Mouse (Mus musculus): Measurements from ENCODE around the gene Npl.
"Not testable (repeated sequence)": the region's sequence is repeated elsewhere in the genome, so short reads cannot be mapped to it uniquely, and the experiment has no call there.

Npl gene

GRCm38 (mm10) chr1:153489132-153489531 is 60.7 kb downstream of the Npl start:
- in situ Hi-C loops (cut with MboI): no loop called here

DNA sequence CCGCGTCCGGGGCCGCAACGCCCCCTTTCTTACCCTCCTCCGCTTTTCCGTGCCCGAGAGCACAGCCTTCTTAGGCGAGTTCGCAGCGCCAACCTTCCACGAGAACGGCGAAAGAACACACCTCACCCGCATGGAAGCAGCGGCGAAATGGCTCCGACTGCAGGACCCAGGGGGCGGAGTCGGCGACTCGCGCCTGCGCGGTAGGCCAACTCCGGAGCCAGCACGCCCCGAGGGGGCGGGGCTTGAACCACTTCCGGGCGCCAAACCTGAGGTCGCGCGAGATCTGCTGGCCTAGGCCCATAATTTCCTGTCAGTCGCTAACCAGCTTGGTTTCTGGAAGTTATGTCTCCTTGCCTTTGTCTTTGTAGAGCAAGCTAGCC is 62.4 kb downstream of the Npl start, which contains the start of gene Dhx9:
TSS of gene Dhx9 (minus strand) at position 161 of the 380 bp plus-strand sequence.
- in situ Hi-C loops (cut with MboI): no loop called here

DNA sequence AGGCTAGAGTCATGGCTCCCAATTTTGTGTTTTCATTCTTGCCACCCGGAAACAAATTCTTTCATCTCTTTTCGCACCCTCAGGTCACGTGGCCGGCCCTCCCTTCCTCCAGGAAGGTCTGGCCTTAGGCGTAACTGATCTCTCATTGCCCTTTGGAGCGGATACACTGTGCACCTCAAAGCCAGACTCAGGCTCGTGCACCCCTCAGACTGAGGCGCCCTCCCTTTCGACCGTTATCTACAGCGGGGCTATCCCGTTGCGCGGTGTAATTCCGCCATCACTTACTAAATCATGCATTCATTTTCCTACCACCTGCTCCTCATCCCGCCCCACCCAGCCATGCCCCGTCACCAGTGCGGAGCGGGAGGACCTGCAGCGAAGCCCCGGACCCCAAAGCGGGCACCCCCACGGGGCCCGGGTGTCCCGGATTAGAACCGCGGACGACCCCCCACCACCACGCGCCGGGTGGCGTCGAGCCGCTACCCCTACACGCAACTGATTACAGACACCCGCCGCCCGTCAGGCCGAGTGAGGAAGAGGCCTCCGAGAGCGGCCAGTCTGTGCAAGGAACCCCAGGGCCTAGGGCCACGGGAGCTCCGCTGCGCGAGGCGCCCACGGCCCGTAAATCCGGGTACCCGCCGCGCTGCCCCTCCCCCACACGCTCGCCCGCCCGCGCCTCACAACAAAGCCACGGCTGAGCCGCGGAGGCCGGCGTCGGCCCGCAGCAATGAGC is 62.9 kb downstream of the Npl start:
- in situ Hi-C loops (cut with MboI): no loop called here

DNA sequence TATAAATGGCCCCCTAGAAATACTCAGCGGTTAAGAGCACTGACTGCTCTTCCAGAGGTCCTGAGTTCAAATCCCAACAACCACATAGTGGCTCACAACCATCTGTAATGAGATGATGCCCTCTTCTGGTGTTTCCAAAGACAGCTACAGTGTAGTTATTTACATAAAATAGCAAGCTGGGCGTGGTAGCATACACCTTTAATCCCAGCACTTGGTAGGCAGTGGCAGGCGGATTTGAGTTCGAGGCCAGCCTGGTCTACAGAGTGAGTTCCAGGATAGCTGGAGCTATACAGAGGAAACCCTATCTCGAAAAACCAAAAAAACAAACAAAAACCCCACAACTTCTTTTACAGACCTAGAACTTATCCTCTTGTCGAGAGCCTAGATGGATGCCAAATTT is 63.7 kb downstream of the Npl start:
- in situ Hi-C loops (cut with MboI): not testable (repeated sequence)

DNA sequence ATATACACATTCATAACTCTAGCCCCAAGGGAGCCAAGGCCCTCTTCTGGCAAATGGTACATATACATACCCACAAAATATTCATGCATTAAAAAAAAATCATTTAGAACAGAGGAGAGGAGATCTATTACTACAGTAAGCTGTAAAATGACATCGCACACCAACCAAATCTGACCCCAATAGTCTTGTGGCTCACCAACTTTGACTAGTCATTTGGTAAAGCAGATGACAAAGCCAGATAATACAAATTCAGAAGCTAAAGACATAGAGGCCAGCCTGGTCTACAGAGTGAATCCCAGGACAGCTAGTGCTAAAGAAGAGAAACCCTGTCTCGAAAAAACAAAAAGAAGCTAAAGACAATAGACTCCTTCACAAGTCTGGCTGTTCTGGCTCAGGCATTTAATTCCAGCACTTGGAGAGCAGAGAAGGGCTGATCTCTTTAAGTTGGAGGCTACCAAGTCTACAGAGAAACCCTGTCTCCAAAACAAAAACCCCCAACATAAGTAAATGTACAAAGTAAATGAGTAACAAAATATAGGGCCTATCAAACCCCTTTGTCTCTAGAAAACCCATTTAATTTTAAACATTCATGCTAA is 64.5 kb downstream of the Npl start:
- in situ Hi-C loops (cut with MboI): no loop called here

DNA sequence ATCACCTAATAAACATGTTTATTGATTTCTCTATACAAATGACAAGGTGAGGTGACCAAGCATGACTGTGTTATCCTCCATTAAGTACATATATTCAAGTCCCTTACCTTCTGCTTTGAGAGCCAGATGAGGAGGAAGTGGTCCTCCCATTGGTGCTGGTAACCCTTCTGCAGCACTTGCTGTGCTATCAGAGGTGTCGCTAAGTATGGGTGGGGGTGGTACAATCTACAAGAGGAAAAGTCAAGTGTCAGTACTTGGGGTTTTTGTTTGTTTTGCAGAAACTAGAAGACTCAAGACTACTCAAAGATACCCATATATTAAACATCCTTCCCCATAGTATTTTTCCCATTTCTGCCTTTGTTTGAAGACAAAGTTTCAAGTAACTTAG is 68.8 kb downstream of the Npl start:
- in situ Hi-C loops (cut with MboI): no loop called here

- in situ Hi-C loops (cut with MboI): no loop called here
Observed at GRCm38 (mm10) chr1:153480386-153481024, 69.3 kb downstream of the Npl start.

DNA sequence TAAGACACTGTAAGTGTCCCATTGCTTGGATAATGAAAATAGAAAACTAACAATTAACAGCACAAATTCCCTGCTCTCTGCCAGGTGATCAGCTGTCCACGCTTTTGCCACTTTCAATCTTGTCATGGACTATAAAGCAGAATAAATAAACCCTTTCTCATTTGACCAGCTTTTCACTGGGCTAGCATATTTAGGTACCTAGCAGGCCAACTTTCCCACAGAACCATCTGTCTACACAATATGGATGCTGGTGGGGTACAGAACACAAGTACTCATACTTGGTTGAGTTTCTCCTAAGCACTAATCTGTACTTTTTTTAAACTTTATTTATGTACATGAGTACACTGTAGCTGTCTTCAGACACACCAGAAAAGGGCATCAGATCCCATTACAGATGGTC is 70.5 kb downstream of the Npl start:
- in situ Hi-C loops (cut with MboI): no loop called here

GRCm38 (mm10) chr1:153461796-153462195 is 88.0 kb downstream of the Npl start:
- in situ Hi-C loops (cut with MboI): no loop called here

DNA sequence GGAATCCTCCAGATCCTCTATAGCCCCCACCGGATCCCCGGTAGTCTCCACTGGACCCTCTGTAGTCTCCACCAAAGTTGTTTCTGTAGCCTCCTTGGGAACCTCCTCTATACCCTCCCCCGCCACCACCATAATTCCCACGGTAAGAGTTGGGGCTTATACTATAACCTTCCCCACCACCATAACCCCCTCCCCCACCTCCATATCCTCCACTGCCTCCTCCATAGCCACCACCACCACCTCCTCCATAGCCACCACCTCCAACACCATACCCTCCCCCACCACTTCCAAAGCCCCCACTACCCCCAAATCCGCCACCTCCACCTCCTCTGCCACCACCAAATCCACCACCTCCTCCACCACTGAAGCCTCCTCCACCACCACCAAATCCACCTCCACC is 93.7 kb downstream of the Npl start:
- in situ Hi-C loops (cut with MboI): no loop called here

DNA sequence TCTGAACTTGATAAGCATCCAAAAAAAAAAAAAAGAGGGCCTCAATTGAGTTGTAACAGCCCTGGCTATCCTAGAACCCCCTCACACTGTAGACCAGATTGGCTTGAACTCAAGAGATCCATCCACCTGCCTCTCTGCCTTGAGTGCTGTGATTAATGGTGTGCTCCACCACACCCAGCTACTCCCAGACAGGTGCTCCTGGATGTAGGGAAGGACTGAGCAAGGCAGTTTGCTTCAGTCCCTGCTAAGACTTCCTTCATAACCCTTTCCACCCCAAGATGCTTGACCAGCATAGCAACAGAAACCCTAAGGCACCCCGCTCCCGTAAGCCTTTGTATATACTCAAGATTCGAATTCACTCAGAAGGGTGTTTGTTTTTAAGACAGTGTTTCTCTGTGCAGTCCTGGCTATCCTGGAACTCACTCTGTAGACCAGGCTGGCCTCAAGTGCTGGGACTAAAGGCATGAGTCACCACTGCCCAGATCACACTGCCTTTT is 96.7 kb downstream of the Npl start:
- in situ Hi-C loops (cut with MboI): no loop called here
